Mouse (Mus musculus): ENCODE results near the gene Card9. TPM values are rescaled to one million over a fixed set of nuclear protein-coding genes. Genes with fewer than 3 reads are reported as not detected.

Gene Card9
- polyA plus RNA-seq, 1 experiment from 2014 or later, result 3.0 TPM

DNA sequence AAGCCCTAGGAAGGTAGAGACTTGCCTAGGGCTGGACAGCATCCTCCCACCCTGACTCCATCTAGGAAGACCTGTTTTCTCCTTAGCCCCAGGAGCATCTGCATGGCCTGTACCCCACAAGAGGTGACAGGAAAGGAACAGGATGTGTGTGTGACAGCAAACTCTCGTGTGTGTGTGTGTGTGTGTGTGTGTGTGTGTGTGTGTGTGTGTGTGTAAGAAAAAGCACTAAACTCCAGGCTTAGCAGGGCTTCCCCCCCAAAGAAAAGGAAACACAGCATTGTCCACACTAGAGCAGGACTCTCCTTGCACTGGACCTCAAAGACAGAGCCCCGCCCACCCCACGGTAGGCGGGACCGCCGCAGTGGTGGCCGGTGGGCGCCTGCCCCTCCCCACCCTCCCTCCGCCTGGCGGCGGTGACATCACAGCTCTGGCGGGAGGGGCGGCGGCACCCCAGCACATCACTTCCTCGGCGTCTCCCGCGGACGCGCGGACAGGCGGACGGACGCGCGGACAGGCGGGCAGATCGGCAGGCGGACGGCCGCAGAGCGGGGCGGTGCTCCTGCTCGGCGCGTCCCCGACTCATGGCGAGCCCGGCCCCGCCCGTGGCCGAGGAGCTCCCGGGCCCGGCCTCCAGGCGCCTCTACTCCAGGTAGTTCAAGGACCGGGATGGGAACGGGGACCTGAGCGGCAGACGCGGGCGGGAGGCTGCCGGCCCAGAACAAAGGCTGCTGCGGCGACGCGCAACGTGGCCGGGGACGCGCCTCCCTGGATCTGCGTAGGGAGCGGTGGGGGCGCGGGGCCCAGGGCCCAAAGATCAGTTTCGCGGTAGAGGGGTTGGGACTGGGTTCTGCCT lies 45.4 kb downstream of the Card9 start, which contains the start of gene Gpsm1:
Gene Gpsm1, plus strand, starts transcription at position 444 of the 853 bp plus-strand sequence.
- Histone ChIP-seq H3K4me2 (ENCODE audit: low read depth, low read length) (peak within 1 kb of the TSS; percentile 82), H3K36me3 (ENCODE audit: control insufficient read depth, insufficient read depth) (no peaks in the 10 kb centered on the region), H3K4me3 (ENCODE audit: low read depth, low read length) (peak within 1 kb of the TSS; percentile 67), H3K4me1 (ENCODE audit: control insufficient read depth, low read depth, low read length) (peaks cover 4% of the 10 kb centered on the region), H3K9ac (ENCODE audit: low read depth, low read length) (peak within 1 kb of the TSS; percentile 64), H3K27me3 (ENCODE audit: control insufficient read depth, insufficient read depth, low read depth, low read length) (peaks cover 14% of the 10 kb centered on the region; the same call in 1 of the 2 replicates), H3K9me3 (replicated peaks; ENCODE audit: control insufficient read depth, low read length) (no peaks in the 10 kb centered on the region), H3K27ac (ENCODE audit: low read length) (peak within 1 kb of the TSS; percentile 33; the same call in 1 of the 2 replicates)
- ATAC-seq (ENCODE audit: low read depth), result peak; percentile 52
- under 1% methylated on average over 63 of the region's 66 CpGs for WGBS (ENCODE audit: insufficient replicate concordance)

DNA sequence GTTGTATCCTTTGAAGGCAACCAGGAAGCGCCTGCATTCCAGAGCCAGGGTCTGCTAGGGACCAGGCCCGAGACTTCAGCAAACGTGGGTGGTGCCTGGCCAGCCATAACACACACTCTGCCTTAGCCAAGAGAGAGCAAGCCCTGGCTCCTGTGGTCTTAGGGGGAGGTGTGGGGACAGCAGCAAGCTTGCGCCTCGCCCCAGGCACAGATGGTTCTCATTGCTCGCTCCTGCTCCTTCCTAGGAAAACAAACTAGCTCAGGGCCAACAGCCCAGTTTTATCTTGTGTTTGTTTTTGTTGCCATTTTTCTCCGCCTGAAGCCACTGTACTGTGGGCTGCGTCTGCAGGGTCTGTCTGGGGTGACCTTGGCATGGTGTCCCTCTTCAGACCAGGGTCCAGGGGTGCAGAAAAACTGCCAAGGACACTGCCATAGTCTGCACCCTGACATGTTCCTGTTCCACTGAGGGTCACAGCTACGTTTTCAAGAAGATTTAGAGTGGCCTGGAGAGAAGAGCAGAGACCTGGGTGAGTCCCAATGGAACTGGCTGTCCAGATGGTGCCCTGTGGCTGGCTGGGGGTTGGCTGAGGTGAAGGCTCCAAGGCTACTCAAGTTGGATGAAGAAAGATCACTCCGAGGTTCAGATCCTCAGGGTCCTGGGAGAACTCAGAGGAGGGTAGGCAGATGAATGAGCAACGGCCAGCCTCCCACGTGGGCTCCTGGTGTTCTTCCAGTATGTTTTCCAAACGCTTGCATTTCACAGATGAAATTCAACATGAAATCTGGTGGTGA lies 46.2 kb downstream of the Card9 start:
- H3K36me3 ChIP-seq (ENCODE audit: control insufficient read depth, insufficient read depth), result no peaks in the 10 kb centered on the region
- H3K27me3 ChIP-seq (ENCODE audit: control insufficient read depth, insufficient read depth, low read depth, low read length), result peaks cover 14% of the 10 kb centered on the region; the same call in 1 of the 2 replicates
- no peak overlapping the region for H3K4me3 ChIP-seq (ENCODE audit: low read depth, low read length)
- no peak for ATAC-seq (ENCODE audit: low read depth)
- H3K4me1 ChIP-seq (ENCODE audit: control insufficient read depth, low read depth, low read length), result peaks cover 4% of the 10 kb centered on the region
- H3K9me3 ChIP-seq (replicated peaks; ENCODE audit: control insufficient read depth, low read length), result no peaks in the 10 kb centered on the region
- no peak overlapping the region for H3K27ac ChIP-seq (ENCODE audit: low read length)
- no peak overlapping the region for H3K9ac ChIP-seq (ENCODE audit: low read depth, low read length)
- 56% methylated on average over 13 of the region's 13 CpGs for WGBS (ENCODE audit: insufficient replicate concordance)
- no peak overlapping the region for H3K4me2 ChIP-seq (ENCODE audit: low read depth, low read length)

DNA sequence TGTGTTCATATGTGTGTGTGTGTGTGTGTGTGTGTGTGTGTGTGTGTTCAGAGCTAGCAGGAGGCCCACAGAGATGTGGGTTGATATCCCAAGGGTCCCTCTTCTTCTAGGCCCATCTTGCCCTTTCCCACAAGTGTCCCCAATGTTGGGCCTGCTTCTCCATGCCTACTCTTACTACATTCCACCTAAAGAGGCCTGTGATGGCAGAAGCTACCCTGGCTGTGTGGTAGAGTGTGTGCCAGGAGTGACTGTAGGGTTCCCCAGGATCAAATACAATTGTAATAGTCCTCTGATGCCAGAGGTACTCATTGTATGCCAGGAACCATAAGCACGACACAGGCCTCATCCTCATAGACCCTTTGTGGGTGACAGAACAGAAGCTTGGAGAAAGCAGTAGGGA lies 47.3 kb downstream of the Card9 start:
- no peak overlapping the region for H3K4me2 ChIP-seq (ENCODE audit: low read depth, low read length)
- ATAC-seq (ENCODE audit: low read depth), result no peak
- H3K27ac ChIP-seq (ENCODE audit: low read length), result no peak overlapping the region
- no peak overlapping the region for H3K4me3 ChIP-seq (ENCODE audit: low read depth, low read length)
- 68% methylated on average over 1 of the region's 1 CpGs for WGBS (ENCODE audit: insufficient replicate concordance)
- H3K36me3 ChIP-seq (ENCODE audit: control insufficient read depth, insufficient read depth), result no peaks in the 10 kb centered on the region
- peaks cover 4% of the 10 kb centered on the region for H3K4me1 ChIP-seq (ENCODE audit: control insufficient read depth, low read depth, low read length)
- no peak overlapping the region for H3K9ac ChIP-seq (ENCODE audit: low read depth, low read length)
- peaks cover 14% of the 10 kb centered on the region; the same call in 1 of the 2 replicates for H3K27me3 ChIP-seq (ENCODE audit: control insufficient read depth, insufficient read depth, low read depth, low read length)
- no peaks in the 10 kb centered on the region for H3K9me3 ChIP-seq (replicated peaks; ENCODE audit: control insufficient read depth, low read length)

DNA sequence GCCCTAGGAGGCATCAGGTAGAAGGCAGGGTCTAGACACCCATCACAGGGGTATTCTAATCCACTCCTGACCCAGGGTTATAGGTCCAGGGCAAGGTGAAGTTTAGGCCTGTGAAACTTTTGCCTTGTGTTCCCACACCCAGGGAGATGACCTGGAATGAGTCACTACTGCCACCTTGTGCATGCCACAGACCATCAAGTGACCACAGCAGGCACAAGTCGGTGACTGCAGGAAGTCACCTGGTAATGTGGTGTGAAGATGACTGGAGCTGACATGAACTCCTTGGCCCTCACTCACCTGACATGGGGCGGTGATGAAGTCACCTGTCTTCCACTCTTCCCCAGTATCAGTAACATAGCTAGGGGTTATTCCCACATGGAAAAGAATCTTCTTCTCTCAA lies 47.9 kb downstream of the Card9 start:
- ATAC-seq (ENCODE audit: low read depth), result no peak
- no peak overlapping the region for H3K4me3 ChIP-seq (ENCODE audit: low read depth, low read length)
- H3K36me3 ChIP-seq (ENCODE audit: control insufficient read depth, insufficient read depth), result no peaks in the 10 kb centered on the region
- no peak overlapping the region for H3K27ac ChIP-seq (ENCODE audit: low read length)
- no peaks in the 10 kb centered on the region for H3K9me3 ChIP-seq (replicated peaks; ENCODE audit: control insufficient read depth, low read length)
- peaks cover 14% of the 10 kb centered on the region; the same call in 1 of the 2 replicates for H3K27me3 ChIP-seq (ENCODE audit: control insufficient read depth, insufficient read depth, low read depth, low read length)
- no peak overlapping the region for H3K9ac ChIP-seq (ENCODE audit: low read depth, low read length)
- H3K4me2 ChIP-seq (ENCODE audit: low read depth, low read length), result no peak overlapping the region
- H3K4me1 ChIP-seq (ENCODE audit: control insufficient read depth, low read depth, low read length), result peaks cover 4% of the 10 kb centered on the region
- 46% methylated on average over 2 of the region's 2 CpGs for WGBS (ENCODE audit: insufficient replicate concordance)

DNA sequence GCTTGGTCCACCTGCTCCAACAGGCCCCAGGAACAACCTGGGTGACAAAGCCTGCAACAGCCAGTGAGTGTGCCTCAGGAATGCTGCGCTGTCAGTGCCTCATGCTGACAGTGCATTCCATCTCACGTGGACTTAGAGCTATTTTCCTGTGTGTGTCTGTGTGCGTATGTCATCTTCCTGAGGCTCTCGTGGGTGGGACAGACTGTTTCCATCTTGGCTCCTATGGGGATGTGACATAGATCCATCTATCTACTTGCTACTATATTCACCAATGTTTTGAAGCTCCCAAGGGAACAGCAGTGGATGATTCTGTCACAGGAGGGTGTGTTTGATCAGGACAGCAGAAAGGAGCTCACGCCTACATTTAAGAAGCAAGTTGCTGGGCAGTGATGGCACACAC lies 48.8 kb downstream of the Card9 start:
- H3K27ac ChIP-seq (ENCODE audit: low read length), result no peak overlapping the region
- 42% methylated on average over 5 of the region's 5 CpGs for WGBS (ENCODE audit: insufficient replicate concordance)
- no peaks in the 10 kb centered on the region for H3K9me3 ChIP-seq (replicated peaks; ENCODE audit: control insufficient read depth, low read length)
- H3K4me1 ChIP-seq (ENCODE audit: control insufficient read depth, low read depth, low read length), result peaks cover 4% of the 10 kb centered on the region
- no peak overlapping the region for H3K4me3 ChIP-seq (ENCODE audit: low read depth, low read length)
- peaks cover 11% of the 10 kb centered on the region; the same call in 1 of the 2 replicates for H3K27me3 ChIP-seq (ENCODE audit: control insufficient read depth, insufficient read depth, low read depth, low read length)
- no peak overlapping the region for H3K9ac ChIP-seq (ENCODE audit: low read depth, low read length)
- H3K36me3 ChIP-seq (ENCODE audit: control insufficient read depth, insufficient read depth), result no peaks in the 10 kb centered on the region
- H3K4me2 ChIP-seq (ENCODE audit: low read depth, low read length), result no peak overlapping the region
- ATAC-seq (ENCODE audit: low read depth), result no peak

DNA sequence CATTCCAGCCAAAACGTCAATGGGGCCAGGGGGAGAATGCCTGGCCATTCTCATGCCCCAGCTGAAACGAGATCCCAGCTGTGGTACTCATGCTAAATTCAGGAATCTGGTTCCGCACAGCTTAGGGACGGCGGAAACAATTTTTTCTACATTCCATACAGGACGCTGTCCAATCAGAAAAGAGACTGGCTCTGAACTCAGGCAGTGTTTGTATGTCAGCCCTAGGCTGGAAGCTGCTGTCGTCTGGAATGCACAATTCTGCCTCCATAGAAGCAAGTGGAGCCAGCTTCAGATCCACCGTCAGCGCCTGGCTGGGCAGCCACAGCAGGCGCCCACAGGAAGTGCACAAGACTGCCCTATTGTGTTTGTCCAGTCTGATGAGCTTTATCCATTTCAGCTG lies 51.0 kb downstream of the Card9 start:
- H3K9me3 ChIP-seq (replicated peaks; ENCODE audit: control insufficient read depth, low read length), result no peaks in the 10 kb centered on the region
- H3K9ac ChIP-seq (ENCODE audit: low read depth, low read length), result no peak overlapping the region
- no peaks in the 10 kb centered on the region for H3K27me3 ChIP-seq (ENCODE audit: control insufficient read depth, insufficient read depth, low read depth, low read length)
- ATAC-seq (ENCODE audit: low read depth), result no peak
- H3K4me1 ChIP-seq (ENCODE audit: control insufficient read depth, low read depth, low read length), result no peaks in the 10 kb centered on the region
- H3K4me3 ChIP-seq (ENCODE audit: low read depth, low read length), result no peak overlapping the region
- no peaks in the 10 kb centered on the region for H3K36me3 ChIP-seq (ENCODE audit: control insufficient read depth, insufficient read depth)
- WGBS (ENCODE audit: insufficient replicate concordance), result 51% methylated on average over 10 of the region's 10 CpGs
- H3K4me2 ChIP-seq (ENCODE audit: low read depth, low read length), result no peak overlapping the region
- no peak overlapping the region for H3K27ac ChIP-seq (ENCODE audit: low read length)

DNA sequence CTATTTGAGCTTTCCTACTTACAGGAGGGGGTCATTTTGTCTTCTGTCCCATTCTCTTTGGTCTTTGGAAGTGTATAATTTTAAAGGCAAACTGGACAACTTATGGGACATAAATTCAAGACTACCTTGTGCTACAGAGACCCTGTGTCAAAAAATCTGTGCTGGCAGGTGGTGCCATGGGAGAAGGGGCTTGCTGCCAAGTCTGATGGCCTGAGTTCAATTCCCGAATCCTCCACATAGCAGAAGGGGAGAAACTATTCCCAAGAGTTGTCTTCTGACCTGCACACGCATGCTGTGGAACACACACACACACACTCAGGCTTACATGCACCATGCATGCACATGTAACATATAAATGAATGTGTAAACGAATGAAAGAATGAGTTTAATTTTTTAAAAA lies 54.0 kb downstream of the Card9 start:
- no peaks in the 10 kb centered on the region for H3K4me1 ChIP-seq (ENCODE audit: control insufficient read depth, low read depth, low read length)
- no peak overlapping the region for H3K4me2 ChIP-seq (ENCODE audit: low read depth, low read length)
- H3K4me3 ChIP-seq (ENCODE audit: low read depth, low read length), result no peak overlapping the region
- ATAC-seq (ENCODE audit: low read depth), result no peak
- 50% methylated on average over 3 of the region's 3 CpGs for WGBS (ENCODE audit: insufficient replicate concordance)
- no peaks in the 10 kb centered on the region for H3K9me3 ChIP-seq (replicated peaks; ENCODE audit: control insufficient read depth, low read length)
- H3K36me3 ChIP-seq (ENCODE audit: control insufficient read depth, insufficient read depth), result no peaks in the 10 kb centered on the region
- no peak overlapping the region for H3K27ac ChIP-seq (ENCODE audit: low read length)
- no peak overlapping the region for H3K9ac ChIP-seq (ENCODE audit: low read depth, low read length)
- no peaks in the 10 kb centered on the region for H3K27me3 ChIP-seq (ENCODE audit: control insufficient read depth, insufficient read depth, low read depth, low read length)

DNA sequence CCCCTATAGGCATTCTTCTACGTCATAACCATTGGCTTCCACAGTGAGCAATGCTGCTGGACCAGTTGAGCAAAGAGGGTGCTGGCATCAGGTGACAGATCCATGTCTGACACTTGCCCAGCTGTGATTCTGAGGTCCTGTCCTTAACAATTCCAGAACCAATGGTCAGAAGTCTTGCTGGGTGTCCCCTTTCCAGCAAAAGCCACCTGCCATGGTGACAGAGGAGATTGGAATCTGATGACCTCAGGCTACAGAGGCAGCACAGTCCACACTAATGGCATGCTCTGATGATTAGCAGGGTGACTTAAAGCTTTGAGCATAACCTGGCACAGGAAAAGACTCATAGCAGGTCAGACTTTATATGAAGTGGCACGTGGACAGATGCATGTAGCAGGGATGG lies 55.2 kb downstream of the Card9 start:
- no peak for ATAC-seq (ENCODE audit: low read depth)
- Histone ChIP-seq H3K4me1 (ENCODE audit: control insufficient read depth, low read depth, low read length) (no peaks in the 10 kb centered on the region), H3K27me3 (ENCODE audit: control insufficient read depth, insufficient read depth, low read depth, low read length) (no peaks in the 10 kb centered on the region), H3K4me2 (ENCODE audit: low read depth, low read length) (no peak overlapping the region), H3K36me3 (ENCODE audit: control insufficient read depth, insufficient read depth) (no peaks in the 10 kb centered on the region), H3K9me3 (replicated peaks; ENCODE audit: control insufficient read depth, low read length) (no peaks in the 10 kb centered on the region), H3K27ac (ENCODE audit: low read length) (no peak overlapping the region), H3K4me3 (ENCODE audit: low read depth, low read length) (no peak overlapping the region), H3K9ac (ENCODE audit: low read depth, low read length) (no peak overlapping the region)
- WGBS (ENCODE audit: insufficient replicate concordance), result 47% methylated on average over 2 of the region's 2 CpGs

DNA sequence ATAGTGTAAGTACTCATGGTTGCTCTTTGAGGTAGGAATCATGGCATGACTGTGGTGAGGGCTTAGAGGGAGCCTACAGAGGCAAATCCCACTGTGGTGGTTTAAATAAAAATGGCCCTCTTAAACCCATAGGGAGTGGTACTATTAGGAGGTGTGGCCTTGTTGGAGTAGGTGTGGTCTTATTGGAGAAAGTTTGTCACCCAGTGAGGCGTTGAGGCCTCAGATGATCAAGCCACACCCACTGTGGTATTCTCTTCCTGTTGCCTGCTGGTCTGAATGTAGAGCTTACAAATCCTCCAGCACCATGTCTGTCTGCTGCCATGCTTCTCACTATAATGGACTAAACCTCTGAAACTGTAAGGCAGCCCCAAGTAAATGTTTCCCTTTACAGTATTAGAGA lies 56.0 kb downstream of the Card9 start:
- H3K4me2 ChIP-seq (ENCODE audit: low read depth, low read length), result no peak overlapping the region
- no peak overlapping the region for H3K4me3 ChIP-seq (ENCODE audit: low read depth, low read length)
- ATAC-seq (ENCODE audit: low read depth), result no peak
- no peaks in the 10 kb centered on the region for H3K36me3 ChIP-seq (ENCODE audit: control insufficient read depth, insufficient read depth)
- H3K9ac ChIP-seq (ENCODE audit: low read depth, low read length), result no peak overlapping the region
- no peaks in the 10 kb centered on the region for H3K4me1 ChIP-seq (ENCODE audit: control insufficient read depth, low read depth, low read length)
- no peaks in the 10 kb centered on the region for H3K9me3 ChIP-seq (replicated peaks; ENCODE audit: control insufficient read depth, low read length)
- H3K27me3 ChIP-seq (ENCODE audit: control insufficient read depth, insufficient read depth, low read depth, low read length), result no peaks in the 10 kb centered on the region
- WGBS (ENCODE audit: insufficient replicate concordance), result 38% methylated on average over 1 of the region's 1 CpGs
- no peak overlapping the region for H3K27ac ChIP-seq (ENCODE audit: low read length)
